23 mouse cellular contexts compared by ENCODE assay signal in the genomic region with DNA sequence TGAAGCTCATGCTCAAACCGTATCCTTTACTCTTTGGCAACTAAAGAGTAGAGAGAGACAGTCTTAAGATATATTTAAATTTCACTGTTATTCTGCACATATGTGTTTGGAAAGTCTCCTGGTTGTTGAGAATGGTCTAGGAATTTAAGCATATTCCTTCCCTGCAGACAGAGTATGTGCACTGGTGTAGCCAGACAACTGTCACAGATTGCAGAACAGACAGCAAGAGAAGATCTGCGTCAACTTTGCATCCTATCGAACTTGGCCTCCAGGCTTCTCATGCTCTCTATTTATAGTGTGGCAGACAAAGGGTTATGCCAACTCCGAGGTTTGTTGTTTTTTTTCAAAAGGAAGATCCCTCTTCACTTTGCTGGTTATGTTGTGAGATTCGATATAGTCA. TPM values are rescaled to one million over a fixed set of nuclear protein-coding genes. Genes with fewer than 3 reads are reported as not detected.
A peak's percentile ranks its signal among the peaks of the same experiment; 100 is the strongest.
DNase-seq lines count a peak whose midpoint lies in the region; ATAC-seq and TF ChIP-seq lines count a peak whose summit lies in the region.
"Had no signal": no experiment of that assay in that cellular context is flagged by ENCODE, and none has a peak within 500 bp of the region (broad histone marks: within the 10 kb centered on the region; RNA-seq: fewer than 3 reads in every experiment).

No protein-coding gene starts in this region.

- no peaks in the 10 kb centered on the region for H3K27me3 ChIP-seq in forebrain, embryonic 15.5 days
- H3K27me3 ChIP-seq in forebrain, embryonic 12.5 days, result no peaks in the 10 kb centered on the region
- no peaks in the 10 kb centered on the region for H3K27me3 ChIP-seq in liver, embryonic 12.5 days (replicated peaks)
- no peaks in the 10 kb centered on the region for H3K27me3 ChIP-seq in liver, postnatal 0 days (ENCODE audit: insufficient read depth, low read length)
- H3K27me3 ChIP-seq in midbrain, embryonic 11.5 days (ENCODE audit: control insufficient read depth, insufficient read depth, low read length), result no peaks in the 10 kb centered on the region
- no peaks in the 10 kb centered on the region for H3K27me3 ChIP-seq in midbrain, postnatal 0 days (ENCODE audit: insufficient read depth, low read length)
- no peaks in the 10 kb centered on the region for H3K27me3 ChIP-seq in forebrain, postnatal 0 days (ENCODE audit: insufficient read depth, low read length)
- H3K27me3 ChIP-seq: CH12.LX; embryonic facial prominence, embryonic 13.5 days; hindbrain, embryonic 12.5 days had no signal

- H3K36me3 ChIP-seq in forebrain, embryonic 15.5 days, result no peaks in the 10 kb centered on the region; the same call in 1 of the 2 replicates
- no peaks in the 10 kb centered on the region for H3K36me3 ChIP-seq in forebrain, embryonic 12.5 days (replicated peaks)
- H3K36me3 ChIP-seq in liver, embryonic 12.5 days, result peaks cover 30% of the 10 kb centered on the region
- no peaks in the 10 kb centered on the region for H3K36me3 ChIP-seq in liver, postnatal 0 days (replicated peaks; ENCODE audit: insufficient read depth, low read length)
- H3K36me3 ChIP-seq in midbrain, embryonic 11.5 days (ENCODE audit: control insufficient read depth, insufficient read depth, low read length), result no peaks in the 10 kb centered on the region
- 0 out of 2 replicates have a peak, but pooled peaks cover 2% of the 10 kb centered on the region for H3K36me3 ChIP-seq in midbrain, postnatal 0 days (ENCODE audit: insufficient read depth, low read length)
- H3K36me3 ChIP-seq in forebrain, postnatal 0 days (ENCODE audit: insufficient read depth), result no peaks in the 10 kb centered on the region
- H3K36me3 ChIP-seq: embryonic facial prominence, embryonic 13.5 days; hindbrain, embryonic 12.5 days had no signal

- no peak for TF ChIP-seq EP300 in liver, postnatal 0 days (IDR thresholded peaks at IDR 0.05; ENCODE audit: low read depth)

- H3K4me2 ChIP-seq in forebrain, embryonic 15.5 days (replicated peaks), result no peak overlapping the region
- H3K4me2 ChIP-seq in forebrain, embryonic 12.5 days, result no peak overlapping the region
- H3K4me2 ChIP-seq in liver, embryonic 12.5 days, result no peak overlapping the region
- H3K4me2 ChIP-seq in liver, postnatal 0 days (ENCODE audit: low read depth, low read length), result no peak overlapping the region
- no peak overlapping the region for H3K4me2 ChIP-seq in midbrain, embryonic 11.5 days
- no peak overlapping the region for H3K4me2 ChIP-seq in midbrain, postnatal 0 days (ENCODE audit: low read depth, low read length, poor library complexity, severe bottlenecking)
- no peak overlapping the region for H3K4me2 ChIP-seq in forebrain, postnatal 0 days (ENCODE audit: low read depth)
- H3K4me2 ChIP-seq: embryonic facial prominence, embryonic 13.5 days; hindbrain, embryonic 12.5 days had no signal

- peaks cover 15% of the 10 kb centered on the region; the same call in 1 of the 2 replicates for H3K4me1 ChIP-seq in forebrain, embryonic 15.5 days
- no peaks in the 10 kb centered on the region for H3K4me1 ChIP-seq in forebrain, embryonic 12.5 days
- H3K4me1 ChIP-seq in liver, embryonic 12.5 days, result peaks cover 73% of the 10 kb centered on the region
- peaks cover 17% of the 10 kb centered on the region for H3K4me1 ChIP-seq in liver, postnatal 0 days (ENCODE audit: insufficient read depth)
- no peaks in the 10 kb centered on the region for H3K4me1 ChIP-seq in midbrain, embryonic 11.5 days (ENCODE audit: control insufficient read depth, insufficient read depth, low read length)
- no peaks in the 10 kb centered on the region for H3K4me1 ChIP-seq in midbrain, postnatal 0 days (ENCODE audit: insufficient read depth, low read length)
- H3K4me1 ChIP-seq in forebrain, postnatal 0 days (ENCODE audit: insufficient read depth), result 0 out of 2 replicates have a peak, but pooled peaks cover 7% of the 10 kb centered on the region
- H3K4me1 ChIP-seq: embryonic facial prominence, embryonic 13.5 days had no signal

- no peak overlapping the region for H3K9ac ChIP-seq in forebrain, embryonic 15.5 days (replicated peaks)
- H3K9ac ChIP-seq in forebrain, embryonic 12.5 days, result no peak overlapping the region
- H3K9ac ChIP-seq in liver, embryonic 12.5 days, result no peak overlapping the region
- no peak overlapping the region for H3K9ac ChIP-seq in liver, postnatal 0 days (replicated peaks)
- no peak overlapping the region for H3K9ac ChIP-seq in midbrain, embryonic 11.5 days (ENCODE audit: low read length)
- H3K9ac ChIP-seq in midbrain, postnatal 0 days (replicated peaks; ENCODE audit: low read length, poor library complexity, severe bottlenecking), result no peak overlapping the region
- H3K9ac ChIP-seq in forebrain, postnatal 0 days, result no peak overlapping the region
- H3K9ac ChIP-seq: embryonic facial prominence, embryonic 13.5 days; hindbrain, embryonic 12.5 days had no signal

- ATAC-seq in forebrain, embryonic 15.5 days (replicated peaks), result peak; percentile 85
- ATAC-seq in forebrain, embryonic 12.5 days (ENCODE audit: low FRiP score), result no peak
- ATAC-seq in liver, embryonic 12.5 days, result no peak
- no peak for ATAC-seq in liver, postnatal 0 days
- no peak for ATAC-seq in midbrain, embryonic 11.5 days (ENCODE audit: low FRiP score)
- ATAC-seq in midbrain, postnatal 0 days (ENCODE audit: low FRiP score), result no peak
- peak; percentile 93 for ATAC-seq in forebrain, postnatal 0 days
- ATAC-seq: hindbrain, embryonic 16.5 days; inflammation-experienced regulatory T-cells, adult 6 months; intestine, postnatal 0 days had no signal

- 70% methylated on average over 5 of the region's 5 CpGs for WGBS in forebrain, embryonic 15.5 days
- WGBS in forebrain, embryonic 12.5 days, result 94% methylated on average over 5 of the region's 5 CpGs
- 53% methylated on average over 5 of the region's 5 CpGs for WGBS in liver, embryonic 12.5 days (ENCODE audit: insufficient replicate concordance)
- WGBS in liver, postnatal 0 days (ENCODE audit: insufficient replicate concordance), result 59% methylated on average over 5 of the region's 5 CpGs
- 85% methylated on average over 5 of the region's 5 CpGs for WGBS in midbrain, embryonic 11.5 days
- WGBS in midbrain, postnatal 0 days, result 79% methylated on average over 5 of the region's 5 CpGs
- 59% methylated on average over 5 of the region's 5 CpGs for WGBS in forebrain, postnatal 0 days

- H3K9me3 ChIP-seq in forebrain, embryonic 15.5 days, result no peaks in the 10 kb centered on the region
- no peaks in the 10 kb centered on the region for H3K9me3 ChIP-seq in forebrain, embryonic 12.5 days
- H3K9me3 ChIP-seq in liver, embryonic 12.5 days (replicated peaks), result no peaks in the 10 kb centered on the region
- no peaks in the 10 kb centered on the region for H3K9me3 ChIP-seq in liver, postnatal 0 days (ENCODE audit: low read length)
- H3K9me3 ChIP-seq in midbrain, embryonic 11.5 days (ENCODE audit: control insufficient read depth, low read length), result no peaks in the 10 kb centered on the region
- no peaks in the 10 kb centered on the region for H3K9me3 ChIP-seq in midbrain, postnatal 0 days (ENCODE audit: low read length)
- no peaks in the 10 kb centered on the region for H3K9me3 ChIP-seq in forebrain, postnatal 0 days (ENCODE audit: low read length)
- H3K9me3 ChIP-seq: embryonic facial prominence, embryonic 13.5 days; hindbrain, embryonic 12.5 days had no signal

- H3K4me3 ChIP-seq in forebrain, embryonic 15.5 days, result no peak overlapping the region
- H3K4me3 ChIP-seq in forebrain, embryonic 12.5 days (replicated peaks), result no peak overlapping the region
- H3K4me3 ChIP-seq in liver, embryonic 12.5 days, result no peak overlapping the region
- no peak overlapping the region for H3K4me3 ChIP-seq in liver, postnatal 0 days (ENCODE audit: low read depth, low read length)
- H3K4me3 ChIP-seq in midbrain, embryonic 11.5 days (ENCODE audit: low read depth, low read length), result no peak overlapping the region
- no peak overlapping the region for H3K4me3 ChIP-seq in midbrain, postnatal 0 days (ENCODE audit: low read depth, low read length)
- no peak overlapping the region for H3K4me3 ChIP-seq in forebrain, postnatal 0 days (ENCODE audit: low read depth, low read length)
- H3K4me3 ChIP-seq: embryonic facial prominence, embryonic 13.5 days; gastrocnemius, adult 2 months; hindbrain, embryonic 12.5 days had no signal

- DNase-seq in liver, postnatal 0 days, result no peak
- peak; percentile 51 for DNase-seq in midbrain, embryonic 11.5 days (ENCODE audit: low spot score, missing footprints)
- no peak for DNase-seq in midbrain, postnatal 0 days (ENCODE audit: low spot score)
- peak; percentile 60 for DNase-seq in forebrain, postnatal 0 days
- DNase-seq in Muller cell, postnatal 12 days (ENCODE audit: inconsistent ontology term), result no peak
- DNase-seq: adrenal gland, adult 8-10 months; adrenal gland, postnatal 36 days; cerebellum, adult 18-20 months; cerebellum, adult 9-11 months; cerebellum, postnatal 36 days; gastrocnemius, adult 2 months; gastrocnemius, postnatal 25 days; heart, postnatal 10 days; heart, postnatal 4 days had no signal

- H3K27ac ChIP-seq in forebrain, embryonic 15.5 days (replicated peaks), result peak overlapping the region; percentile 70
- no peak overlapping the region for H3K27ac ChIP-seq in forebrain, embryonic 12.5 days
- H3K27ac ChIP-seq in liver, embryonic 12.5 days, result peak overlapping the region; percentile 92; the same call in 1 of the 2 replicates
- no peak overlapping the region for H3K27ac ChIP-seq in liver, postnatal 0 days (ENCODE audit: low read depth)
- no peak overlapping the region for H3K27ac ChIP-seq in midbrain, embryonic 11.5 days (ENCODE audit: low read depth, low read length)
- H3K27ac ChIP-seq in midbrain, postnatal 0 days (ENCODE audit: low read depth, low read length), result no peak overlapping the region
- H3K27ac ChIP-seq in forebrain, postnatal 0 days (ENCODE audit: low read depth, low read length), result no peak overlapping the region
- H3K27ac ChIP-seq: embryonic facial prominence, embryonic 13.5 days; gastrocnemius, adult 2 months; hindbrain, embryonic 12.5 days had no signal

- no peak for TF ChIP-seq CTCF in liver, postnatal 0 days (IDR thresholded peaks at IDR 0.05; ENCODE audit: low read depth)
- TF ChIP-seq CTCF in midbrain, postnatal 0 days (IDR thresholded peaks at IDR 0.05), result no peak
- no peak for TF ChIP-seq CTCF in forebrain, postnatal 0 days (IDR thresholded peaks at IDR 0.05; ENCODE audit: low read depth)

RNA-seq across cellular contexts. Expression of a gene that starts 48.4 kb away (rescaled TPM):
- 85.6 and 87.7 TPM in 2 replicates for polyA plus RNA-seq in forebrain, embryonic 15.5 days (2015; fragmentation: Nextera tagmentation; extraction: Ambion mirVana)
- 81.3 and 85.2 TPM in 2 replicates for polyA plus RNA-seq in forebrain, embryonic 12.5 days (2016; fragmentation: Nextera tagmentation; extraction: Ambion mirVana)
- 33.7 and 36.6 TPM in 2 replicates for polyA plus RNA-seq in liver, embryonic 12.5 days (2016; fragmentation: Nextera tagmentation; extraction: Ambion mirVana)
- polyA plus RNA-seq in liver, postnatal 0 days (2015; fragmentation: Nextera tagmentation; extraction: Ambion mirVana), result 47.3 and 50.1 TPM in 2 replicates
- polyA plus RNA-seq in midbrain, embryonic 11.5 days (2014; fragmentation: Nextera tagmentation; extraction: Ambion mirVana), result 88.8 and 96.0 TPM in 2 replicates
- 34.4 and 39.8 TPM in 2 replicates for total RNA-seq in midbrain, postnatal 0 days (2014; rRNA removed)
- polyA plus RNA-seq in midbrain, postnatal 0 days (2015; fragmentation: Nextera tagmentation; extraction: Ambion mirVana), result 25.4 and 25.6 TPM in 2 replicates
- total RNA-seq in forebrain, postnatal 0 days (2014; rRNA removed), result 46.5 and 48.4 TPM in 2 replicates
- polyA plus RNA-seq in forebrain, postnatal 0 days (2015; fragmentation: Nextera tagmentation; extraction: Ambion mirVana), result 33.0 and 38.5 TPM in 2 replicates

Comparison
In these comparisons a context has a peak if more than half of its experiments do, and no peak if none do; other contexts are left out.
1. ATAC-seq: peak in forebrain, embryonic 15.5 days (single experiment) and forebrain, postnatal 0 days (single experiment); none in forebrain, embryonic 12.5 days (single experiment), liver, embryonic 12.5 days (single experiment), liver, postnatal 0 days (single experiment), midbrain, embryonic 11.5 days (single experiment) and midbrain, postnatal 0 days (single experiment).
2. H3K27ac ChIP-seq: peak in forebrain, embryonic 15.5 days (single experiment) and liver, embryonic 12.5 days (single experiment); none in forebrain, embryonic 12.5 days (single experiment), liver, postnatal 0 days (single experiment), midbrain, embryonic 11.5 days (single experiment), midbrain, postnatal 0 days (single experiment) and forebrain, postnatal 0 days (single experiment).
3. DNase-seq: peak in midbrain, embryonic 11.5 days (single experiment) and forebrain, postnatal 0 days (single experiment); none in liver, postnatal 0 days (single experiment), midbrain, postnatal 0 days (single experiment) and Muller cell, postnatal 12 days (single experiment).